Mouse (Mus musculus) MEL (cell line): ENCODE measurements around the gene Gfra1. TPM values are rescaled to one million over a fixed set of nuclear protein-coding genes. Genes with fewer than 3 reads are reported as not detected.

ENCODE experiments used
- DNase-seq: peaks from one replicate; pipeline ENCODE4 v3.0.0; 2011; ENCODE audit warnings: low read depth, low spot score
- H3K27ac ChIP-seq: 2 replicates; pipeline ENCODE4 v1.5.1; 2012; ENCODE audit warnings: low read depth, mild to moderate bottlenecking, control low read depth, low read length, moderate library complexity; ENCODE audit not compliant: control insufficient read depth
- H3K27me3 ChIP-seq, 2 experiments: fragments of 150-350 bp in 1 of 2; sonication (generic) in 1 of 2; 2 replicates each; pipeline ENCODE4 v1.6.1; 2012; ENCODE audit warnings: low read length in 2 of 2, mild to moderate bottlenecking in 2 of 2, improper control_type of control experiment in 1 of 2, moderate library complexity in 1 of 2; ENCODE audit not compliant: insufficient read depth in 2 of 2, control insufficient read depth in 1 of 2
- H3K36me3 ChIP-seq, 2 experiments: 2 replicates each; pipeline ENCODE4 v1.6.1; 2012 to 2014; ENCODE audit warnings: low read length in 2 of 2, improper control_type of control experiment in 1 of 2, inconsistent platforms in 1 of 2, mild to moderate bottlenecking in 1 of 2; ENCODE audit not compliant: insufficient read depth in 2 of 2, control insufficient read depth in 1 of 2
- H3K4me1 ChIP-seq, 2 experiments: fragments of 150-350 bp in 1 of 2; sonication (generic) in 1 of 2; 2 replicates each; pipeline ENCODE4 v1.6.1; 2012; ENCODE audit warnings: low read length in 2 of 2, improper control_type of control experiment in 1 of 2, mild to moderate bottlenecking in 1 of 2; ENCODE audit not compliant: insufficient read depth in 2 of 2, control insufficient read depth in 1 of 2
- H3K4me3 ChIP-seq, 2 experiments: fragments of 150-350 bp in 1 of 2; sonication (generic) in 1 of 2; 2 replicates each; pipeline ENCODE4 v1.5.1; 2012; ENCODE audit warnings: low read depth in 2 of 2, low read length in 2 of 2, mild to moderate bottlenecking in 2 of 2, moderate library complexity in 2 of 2, control low read depth in 1 of 2, improper control_type of control experiment in 1 of 2; ENCODE audit not compliant: control insufficient read depth in 1 of 2, insufficient read depth in 1 of 2
- H3K79me2 ChIP-seq: 2 replicates; pipeline ENCODE4 v1.6.1; 2012; ENCODE audit warnings: mild to moderate bottlenecking, low read length, moderate library complexity; ENCODE audit not compliant: control insufficient read depth, poor library complexity, insufficient read depth
- H3K9ac ChIP-seq: 2 replicates; pipeline ENCODE4 v1.6.1; 2012; ENCODE audit warnings: low read depth, mild to moderate bottlenecking, control low read depth, low read length, moderate library complexity; ENCODE audit not compliant: control insufficient read depth, poor library complexity, severe bottlenecking
- H3K9me3 ChIP-seq: fragments of 150-350 bp; sonication (generic); replicated peaks from 2 replicates; pipeline ENCODE4 v1.6.1; 2012; ENCODE audit warnings: mild to moderate bottlenecking, low read length, improper control_type of control experiment, moderate library complexity; ENCODE audit not compliant: insufficient read depth
- CHD2 ChIP-seq: IDR thresholded peaks from 2 replicates; pipeline ENCODE4 v1.6.1; 2011; ENCODE audit warnings: low read length, improper control_type of control experiment
- ELF1 ChIP-seq: IDR thresholded peaks from 2 replicates; pipeline ENCODE4 v1.6.1; 2014; ENCODE audit warnings: low read depth, mild to moderate bottlenecking, inconsistent platforms, low read length, improper control_type of control experiment, moderate library complexity
- GABPA ChIP-seq: IDR thresholded peaks from 2 replicates; pipeline ENCODE4 v1.6.1; 2012; ENCODE audit warnings: low read depth, mild to moderate bottlenecking, inconsistent platforms, low read length, improper control_type of control experiment, moderate library complexity
- GATA1 ChIP-seq: IDR thresholded peaks from 2 replicates; pipeline ENCODE4 v1.6.1; 2011; ENCODE audit warnings: low read depth, low read length, improper control_type of control experiment
- HCFC1 ChIP-seq: IDR thresholded peaks from 2 replicates; pipeline ENCODE4 v1.6.1; 2012; ENCODE audit warnings: low read depth, mild to moderate bottlenecking, inconsistent platforms, low read length, improper control_type of control experiment, moderate library complexity
- KAT2A ChIP-seq: conservative IDR thresholded peaks from 2 replicates; pipeline ENCODE4 v1.6.1; 2012; ENCODE audit warnings: low read depth, low read length, improper control_type of control experiment, inconsistent platforms
- MAFK ChIP-seq: IDR thresholded peaks from 2 replicates; pipeline ENCODE4 v1.6.1; 2011; ENCODE audit warnings: low read depth, mild to moderate bottlenecking, low read length, improper control_type of control experiment, borderline replicate concordance
- MEF2A ChIP-seq: IDR thresholded peaks from 2 replicates; pipeline ENCODE4 v1.6.1; 2014; ENCODE audit warnings: low read depth, mild to moderate bottlenecking, inconsistent platforms, low read length, improper control_type of control experiment; ENCODE audit not compliant: poor library complexity, insufficient replicate concordance, severe bottlenecking; ENCODE audit errors: extremely low read depth
- MXI1 ChIP-seq: IDR thresholded peaks from 2 replicates; pipeline ENCODE4 v1.6.1; 2011; ENCODE audit warnings: mild to moderate bottlenecking, low read depth, low read length, improper control_type of control experiment
- MYB ChIP-seq: IDR thresholded peaks from 2 replicates; pipeline ENCODE4 v1.6.1; 2011; ENCODE audit warnings: mild to moderate bottlenecking, low read depth, low read length, improper control_type of control experiment
- MYC ChIP-seq: IDR thresholded peaks from 2 replicates; pipeline ENCODE4 v1.6.1; 2011; ENCODE audit warnings: low read depth, mild to moderate bottlenecking, low read length, improper control_type of control experiment, moderate library complexity
- NELFE ChIP-seq: IDR thresholded peaks from 2 replicates; pipeline ENCODE4 v1.6.1; 2011; ENCODE audit warnings: low read depth, low read length, improper control_type of control experiment
- NRF1 ChIP-seq: IDR thresholded peaks from 2 replicates; pipeline ENCODE4 v1.6.1; 2014; ENCODE audit warnings: low read depth, mild to moderate bottlenecking, inconsistent platforms, low read length, improper control_type of control experiment, moderate library complexity; ENCODE audit not compliant: poor library complexity, insufficient read depth, severe bottlenecking
- POLR2A ChIP-seq, 2 experiments: IDR thresholded peaks; 2 replicates each; pipeline ENCODE4 v1.6.1; 2011 to 2012; ENCODE audit warnings: low read length in 2 of 2, mild to moderate bottlenecking in 2 of 2, control low read depth in 1 of 2, improper control_type of control experiment in 1 of 2, low read depth in 1 of 2, moderate library complexity in 1 of 2; ENCODE audit not compliant: control insufficient read depth in 1 of 2, insufficient read depth in 1 of 2, poor library complexity in 1 of 2
- POLR2AphosphoS2 ChIP-seq: IDR thresholded peaks from 2 replicates; pipeline ENCODE4 v1.6.1; 2011; ENCODE audit warnings: low read length, improper control_type of control experiment
- POLR2AphosphoS5 ChIP-seq: IDR thresholded peaks from 2 replicates; pipeline ENCODE4 v1.6.1; 2012; ENCODE audit warnings: low read depth, borderline replicate concordance, mild to moderate bottlenecking, inconsistent platforms, low read length, moderate library complexity, mixed read lengths
- RAD21 ChIP-seq: IDR thresholded peaks from 2 replicates; pipeline ENCODE4 v1.6.1; 2011; ENCODE audit warnings: mild to moderate bottlenecking, low read depth, low read length, improper control_type of control experiment
- RCOR1 ChIP-seq: IDR thresholded peaks from 2 replicates; pipeline ENCODE4 v1.6.1; 2012; ENCODE audit warnings: low read depth, mild to moderate bottlenecking, inconsistent platforms, low read length, improper control_type of control experiment
- SIN3A ChIP-seq: IDR thresholded peaks from 2 replicates; pipeline ENCODE4 v1.6.1; 2012; ENCODE audit warnings: low read length, improper control_type of control experiment, inconsistent platforms
- SMC3 ChIP-seq: IDR thresholded peaks from 2 replicates; pipeline ENCODE4 v1.6.1; 2011; ENCODE audit warnings: low read depth, low read length, improper control_type of control experiment
- TCF12 ChIP-seq: IDR thresholded peaks from 2 replicates; pipeline ENCODE4 v1.6.1; 2014; ENCODE audit warnings: low read depth, mild to moderate bottlenecking, inconsistent platforms, low read length, improper control_type of control experiment, moderate library complexity
- UBTF ChIP-seq: IDR thresholded peaks from 2 replicates; pipeline ENCODE4 v1.6.1; 2012; ENCODE audit warnings: low read depth, mild to moderate bottlenecking, inconsistent platforms, low read length, improper control_type of control experiment, moderate library complexity, borderline replicate concordance; ENCODE audit not compliant: insufficient read depth
- USF1 ChIP-seq: IDR thresholded peaks from 2 replicates; pipeline ENCODE4 v1.6.1; 2014; ENCODE audit warnings: low read depth, mild to moderate bottlenecking, inconsistent platforms, low read length, improper control_type of control experiment, moderate library complexity
- USF2 ChIP-seq, 2 experiments: IDR thresholded peaks; 2 replicates each; pipeline ENCODE4 v1.6.1; 2011 to 2012; ENCODE audit warnings: improper control_type of control experiment in 2 of 2, low read length in 2 of 2, borderline replicate concordance in 1 of 2, inconsistent platforms in 1 of 2, low read depth in 1 of 2, mild to moderate bottlenecking in 1 of 2; ENCODE audit not compliant: insufficient read depth in 1 of 2
- ZKSCAN1 ChIP-seq: IDR thresholded peaks from 2 replicates; pipeline ENCODE4 v1.6.1; 2012; ENCODE audit warnings: low read depth, mild to moderate bottlenecking, inconsistent platforms, low read length, improper control_type of control experiment, moderate library complexity
- ZMIZ1 ChIP-seq: IDR thresholded peaks from 2 replicates; pipeline ENCODE4 v1.6.1; 2012; ENCODE audit warnings: low read depth, mild to moderate bottlenecking, inconsistent platforms, low read length, improper control_type of control experiment, moderate library complexity
- polyA plus RNA-seq, 2 experiments: library from polyadenylated mRNA; stranded (reverse) in 1 of 2; unstranded in 1 of 2; fragments of >175 nt in 1 of 2; fragments of >200 nt in 1 of 2; gene quantifications; 2 replicates each; pipeline versions ENCODE4 v1.2.1 to v1.2.4; 2012; ENCODE audit warnings: low replicate concordance in 2 of 2, low read depth in 1 of 2; ENCODE audit not compliant: insufficient read length in 2 of 2, insufficient read depth in 1 of 2, missing spikeins in 1 of 2
- total RNA-seq: library from RNA; depleted of rRNA; stranded (reverse); fragments of 300-350 nt; gene quantifications from 2 replicates; pipeline ENCODE4 v1.2.3, GENCODE M21; 2012

Gene Gfra1
- total and polyA plus RNA-seq, 3 experiments: not detected

DNA sequence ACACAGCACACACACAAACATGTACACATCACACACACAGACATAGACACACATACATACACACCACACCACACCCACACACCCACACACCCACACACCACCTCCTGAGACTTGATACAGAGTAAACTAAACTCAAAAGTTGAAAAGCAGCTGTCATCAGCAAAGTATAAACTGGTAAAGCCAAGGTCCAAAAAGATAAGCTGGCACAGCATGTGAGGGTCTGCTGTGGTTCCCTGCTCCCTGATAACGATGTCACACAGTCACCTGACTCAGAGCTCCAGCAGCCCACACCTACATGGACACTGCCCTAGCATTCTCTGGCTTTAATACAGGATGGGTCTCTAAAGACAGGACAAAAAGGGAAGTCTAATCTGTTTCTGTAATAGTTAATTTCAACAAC, 212.1 kb downstream of the Gfra1 start (continued):
- TF ChIP-seq USF2 (IDR thresholded peaks at IDR 0.05; ENCODE audit: borderline replicate concordance in 1 of 2, insufficient read depth in 1 of 2, low read depth in 1 of 2, low read length in 2 of 2) (no peak), UBTF (no peak), MAFK (no peak), MYB (no peak), GATA1 (0 out of 2 replicates have a peak, but pooled peaks have one; percentile 25), HCFC1 (no peak), RAD21 (no peak), RCOR1 (no peak), MEF2A (no peak), ZKSCAN1 (no peak)

DNA sequence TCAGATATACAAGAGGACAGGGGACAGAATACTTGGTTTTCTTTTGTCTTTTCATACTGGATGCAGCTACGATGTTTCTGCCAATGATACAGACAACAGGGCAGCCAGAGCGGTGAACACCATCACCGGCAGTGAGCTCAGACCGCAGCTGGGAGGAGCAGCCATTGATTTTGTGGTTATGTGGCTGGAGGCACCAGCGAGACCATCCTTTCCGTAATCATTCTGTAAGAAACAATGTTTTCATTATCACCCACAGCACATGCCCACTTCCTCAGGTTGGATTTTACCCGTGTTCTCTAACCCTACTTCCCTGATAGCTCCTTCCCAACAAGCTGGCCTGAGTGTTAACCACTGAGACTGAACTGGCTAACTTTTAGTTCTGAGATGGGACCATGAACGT, 217.4 kb downstream of the Gfra1 start:
- no peak for DNase-seq
- no peak overlapping the region for H3K9ac ChIP-seq
- no peaks in the 10 kb centered on the region for H3K9me3 ChIP-seq
- no peaks in the 10 kb centered on the region for H3K36me3 ChIP-seq
- no peaks in the 10 kb centered on the region for H3K27me3 ChIP-seq
- no peak overlapping the region for H3K4me3 ChIP-seq
- no peak overlapping the region for H3K27ac ChIP-seq
- no peak for TF ChIP-seq POLR2AphosphoS5
- no peak for TF ChIP-seq USF1
- no peak for TF ChIP-seq ZMIZ1
- TF ChIP-seq MEF2A: no peak
- no peak for TF ChIP-seq SMC3
- no peak for TF ChIP-seq TCF12
- no peak for TF ChIP-seq MYC
- TF ChIP-seq NELFE: no peak
- no peak for TF ChIP-seq POLR2A (IDR thresholded peaks at IDR 0.05; ENCODE audit: control insufficient read depth in 1 of 2, insufficient read depth in 1 of 2, low read depth in 1 of 2, low read length in 2 of 2, poor library complexity in 1 of 2)
- TF ChIP-seq POLR2AphosphoS2: no peak
- no peak for TF ChIP-seq RAD21
- TF ChIP-seq GABPA: no peak
- no peak for TF ChIP-seq NRF1
- TF ChIP-seq ELF1: no peak
- no peak for TF ChIP-seq MXI1
- TF ChIP-seq CHD2: no peak
- no peak for TF ChIP-seq SIN3A
- no peak for TF ChIP-seq USF2 (IDR thresholded peaks at IDR 0.05; ENCODE audit: borderline replicate concordance in 1 of 2, insufficient read depth in 1 of 2, low read depth in 1 of 2, low read length in 2 of 2)
- no peak for TF ChIP-seq KAT2A
- H3K4me1 ChIP-seq: peaks cover 0 to 2% of the 10 kb centered on the region in 2 experiments; a peak in 1 of 4 replicates
- no peaks in the 10 kb centered on the region for H3K79me2 ChIP-seq
